Mouse (Mus musculus) left cerebral cortex, postnatal 25 days (tissue): ENCODE measurements at regions not wholly inside any gene's neighbourhood (a gene's known extent, or its start where the extent isn't known, plus 50 kb on each side); places are given as distances from the start of the nearest gene placed in this dataset.
A peak's percentile ranks its signal among the peaks of the same experiment; 100 is the strongest.
"Not testable (repeated sequence)": the region's sequence is repeated elsewhere in the genome, so short reads cannot be mapped to it uniquely, and the experiment has no call there.

Experiments used
- DNase-seq, 2 experiments: peaks; one replicate each; pipeline ENCODE4 v3.0.0; 2022; ENCODE audit warnings: low spot score in 2 of 2, mixed read lengths in 1 of 2
- intact Hi-C: fragments of 180-260 bp; cut with DNase I; formaldehyde crosslinking; loops from one replicate; pipeline ENCODE4 v1.15.1; 2025

DNA sequence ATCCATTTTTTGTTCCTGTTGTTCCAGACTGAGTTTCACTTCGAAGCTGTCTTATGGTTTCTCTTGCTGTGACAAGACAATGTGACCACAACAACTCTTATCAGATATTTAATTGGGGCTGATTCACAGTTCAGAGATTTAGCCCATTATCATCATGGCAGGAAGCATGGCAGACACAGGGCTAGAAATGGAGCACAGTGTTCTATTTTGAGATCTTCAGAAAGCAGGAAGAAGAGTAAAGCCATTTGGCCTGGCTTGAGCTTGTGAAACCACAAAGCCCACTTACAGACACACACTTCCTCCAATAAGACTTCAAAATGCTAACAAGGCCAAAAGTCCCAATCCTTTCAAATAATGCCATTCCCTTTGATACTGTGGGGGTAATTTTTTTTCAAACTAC, 670.4 kb upstream of the Cdh12 start:
- DNase-seq = no peak
- intact Hi-C loops = no loop called here

DNA sequence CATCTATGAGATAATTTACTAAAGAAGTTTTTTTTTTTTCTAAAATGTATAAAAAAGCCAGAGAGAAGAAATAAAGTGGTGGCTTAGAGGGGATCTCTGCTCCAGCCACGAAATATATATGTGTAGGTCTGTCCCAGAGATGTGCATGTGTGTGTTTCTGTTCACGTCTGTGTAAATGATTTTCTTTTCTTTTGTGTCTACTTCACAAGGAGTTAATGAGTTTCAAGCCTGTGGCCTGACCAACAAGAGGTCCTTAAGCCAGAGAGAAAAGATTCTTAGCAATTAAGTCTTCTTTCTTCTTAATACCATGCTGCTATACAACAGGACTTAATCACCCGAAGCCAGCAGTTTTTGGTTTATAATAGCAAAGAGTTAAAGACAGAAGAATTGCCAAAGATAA, 665.2 kb upstream of the Cdh12 start:
- DNase-seq = no peak
- intact Hi-C loops = no loop called here

DNA sequence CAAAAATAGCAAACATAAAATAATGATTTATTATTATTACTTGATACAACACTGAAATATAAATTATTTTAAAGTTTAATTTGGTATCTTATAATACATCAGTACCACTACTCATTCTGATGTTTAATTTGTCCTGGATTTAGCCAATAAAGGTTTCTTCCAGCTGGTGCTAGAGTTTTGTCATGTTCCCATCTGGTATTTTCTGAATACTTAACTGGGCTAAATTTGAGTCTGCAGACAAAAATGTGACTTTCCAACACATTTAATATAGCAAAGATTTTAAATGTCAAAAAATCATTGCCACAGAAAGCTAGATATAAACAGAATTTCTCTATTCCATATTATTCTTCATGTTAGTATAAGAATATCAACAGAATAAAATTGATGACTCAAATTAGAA, 642.1 kb upstream of the Cdh12 start:
- peak in 1 of 2 experiments; percentile 57 for DNase-seq

DNA sequence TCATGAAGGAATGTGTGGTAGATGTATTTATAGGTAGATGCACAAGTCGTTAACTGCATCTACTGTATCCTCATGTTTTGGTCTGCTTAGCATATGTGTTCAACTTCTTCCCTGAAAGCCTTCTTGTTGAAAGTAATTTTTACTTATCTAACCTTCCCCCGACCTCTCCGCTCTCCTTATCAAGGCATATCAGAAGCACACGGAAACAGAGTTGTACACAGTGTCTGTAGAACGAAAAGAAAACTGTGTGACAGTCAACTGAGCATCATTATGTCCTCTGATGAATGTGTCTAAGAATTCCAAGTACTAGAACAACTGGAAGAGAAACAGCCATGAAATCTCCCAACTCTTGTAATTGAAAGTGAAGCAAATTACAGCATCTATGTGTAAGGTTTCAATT, 635.4 kb upstream of the Cdh12 start:
- intact Hi-C loops = no loop called here
- no peak for DNase-seq

More for the DNA sequence above, 642.1 kb upstream of the Cdh12 start:
- intact Hi-C loops = loop anchor here (5.0 kb wide), 1 partner anchor 120 kb away; no protein-coding TSS in a partner anchor

DNA sequence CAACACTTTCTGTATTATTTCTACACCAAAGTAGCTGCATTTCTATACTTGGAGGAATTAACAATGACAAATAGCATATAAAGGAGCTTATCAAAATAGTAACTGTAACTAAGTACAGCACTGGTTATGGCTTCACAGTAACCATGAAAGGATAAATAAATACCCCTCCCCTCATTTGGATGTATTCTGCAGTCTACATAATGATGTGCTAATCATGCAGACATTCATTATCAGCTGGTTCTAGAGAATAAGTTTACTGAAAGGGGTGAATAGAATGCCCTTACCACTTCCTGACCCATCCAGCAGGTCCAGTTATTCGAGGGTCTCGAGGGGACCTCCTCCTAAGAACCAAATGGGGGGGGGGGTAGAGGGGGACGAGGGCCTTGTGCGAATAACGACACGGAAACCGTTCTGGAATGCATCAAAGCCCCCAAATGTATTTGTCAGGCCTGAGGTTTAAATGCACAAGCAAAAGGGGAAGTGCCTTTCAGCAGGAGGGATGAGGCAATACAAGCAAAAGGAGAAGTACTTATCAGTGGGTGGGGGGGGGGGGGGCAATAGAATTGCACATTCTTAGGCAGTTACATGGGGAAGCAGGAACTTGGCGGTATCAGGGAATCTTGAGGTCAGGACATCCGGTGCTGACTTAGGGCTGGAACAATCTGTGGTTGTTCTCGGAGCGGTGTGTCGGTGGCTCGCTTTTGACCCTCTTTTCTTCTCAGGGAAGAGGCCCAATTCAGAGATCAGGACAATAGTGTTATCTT, 592.0 kb upstream of the Cdh12 start:
- intact Hi-C loops = not testable (repeated sequence)
- peak in 1 of 2 experiments; percentile 20 for DNase-seq

DNA sequence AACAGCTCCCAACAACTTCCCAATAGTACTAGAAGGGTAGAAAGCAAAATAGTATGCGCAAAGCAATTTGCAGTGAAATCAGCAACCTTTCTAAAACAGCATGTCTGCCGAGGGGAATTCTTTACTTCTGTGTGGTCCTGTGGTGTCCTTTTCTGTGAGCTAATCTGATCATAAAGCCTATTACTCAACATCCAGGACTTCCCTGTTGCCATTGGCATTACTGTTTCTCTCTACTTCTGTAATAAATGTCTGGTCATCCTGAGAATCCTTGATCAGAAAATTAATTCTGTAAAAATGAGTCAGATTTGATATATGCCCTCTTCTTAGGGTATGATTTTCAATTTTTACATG, 591.4 kb upstream of the Cdh12 start:
- DNase-seq = no peak
- intact Hi-C loops = no loop called here

DNA sequence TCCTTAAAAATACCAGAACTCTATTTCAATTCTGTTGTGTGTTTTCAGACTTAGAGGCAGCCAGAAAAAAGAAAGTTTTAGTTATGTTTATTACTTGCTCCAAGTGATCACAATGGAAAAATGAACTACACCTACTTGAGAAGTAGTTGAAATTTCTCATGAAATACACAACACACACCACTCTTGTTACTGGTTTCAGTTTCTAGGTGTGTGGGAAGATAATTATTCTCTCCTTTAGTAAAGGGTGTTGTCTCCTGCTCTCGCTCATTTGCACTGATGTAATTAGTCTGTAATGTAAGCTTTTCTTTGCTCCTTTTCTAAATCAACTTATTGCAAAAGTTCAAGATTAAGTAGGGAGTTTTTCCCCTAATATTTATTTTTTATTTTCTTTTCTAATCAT, 590.4 kb upstream of the Cdh12 start:
- intact Hi-C loops = no loop called here
- no peak for DNase-seq

DNA sequence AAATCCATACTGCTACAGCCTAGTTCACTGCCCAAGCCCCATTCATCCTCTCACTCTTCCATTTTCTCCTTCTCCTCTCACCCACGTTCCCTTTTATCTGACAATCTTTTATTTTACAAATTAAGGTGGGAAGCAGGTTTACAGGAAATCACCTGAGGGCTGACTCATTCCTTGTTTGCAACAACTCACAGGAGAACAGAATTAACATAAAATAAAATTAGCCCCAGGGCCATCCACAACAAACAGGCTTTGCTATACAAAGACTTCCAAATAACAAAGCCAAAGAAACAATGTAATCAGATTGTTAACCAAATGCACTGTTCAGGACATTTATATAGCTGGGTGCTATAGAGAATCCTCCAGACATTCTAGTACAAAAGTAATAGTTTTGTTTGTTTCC, 585.1 kb upstream of the Cdh12 start:
- intact Hi-C loops = no loop called here
- DNase-seq = no peak

DNA sequence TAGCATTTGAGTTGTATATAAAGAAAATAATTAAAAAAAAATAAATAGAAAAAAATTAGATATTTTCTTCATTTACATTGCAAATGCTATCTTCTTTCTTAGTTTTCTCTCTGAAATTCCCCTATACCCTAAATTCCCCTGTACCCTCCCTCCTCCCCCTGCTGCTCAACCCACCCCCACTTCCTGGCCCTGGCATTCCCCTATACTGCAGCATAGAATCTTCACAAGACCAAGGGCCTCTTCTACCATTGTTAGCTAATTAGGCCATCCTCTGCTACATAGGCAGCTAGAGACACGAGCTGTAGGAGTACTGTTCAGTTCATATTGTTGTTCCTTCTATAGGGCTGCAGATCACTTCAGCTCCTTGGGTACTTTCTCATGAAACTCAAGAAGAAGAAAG, 582.5 kb upstream of the Cdh12 start:
- DNase-seq = no peak
- intact Hi-C loops = no loop called here

DNA sequence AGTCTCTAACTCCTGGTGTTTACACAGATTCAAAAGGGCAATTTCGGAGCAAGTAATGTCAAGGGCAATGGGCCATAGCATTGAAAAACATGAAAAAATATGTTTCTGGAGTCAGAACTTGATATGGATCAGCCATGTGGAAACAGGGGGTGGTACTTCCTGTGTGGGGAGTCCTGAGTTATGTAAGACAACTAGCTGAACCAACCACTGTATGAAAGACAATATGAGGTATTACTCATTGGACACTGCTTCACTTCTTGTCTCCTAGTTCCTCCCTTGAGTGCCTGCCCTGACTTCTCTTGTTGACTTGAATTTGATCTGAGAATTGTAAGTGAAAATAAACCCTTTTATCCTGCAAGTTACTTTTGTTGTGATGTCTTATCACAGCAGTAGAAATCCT, 580.0 kb upstream of the Cdh12 start:
- DNase-seq = no peak
- intact Hi-C loops = no loop called here

DNA sequence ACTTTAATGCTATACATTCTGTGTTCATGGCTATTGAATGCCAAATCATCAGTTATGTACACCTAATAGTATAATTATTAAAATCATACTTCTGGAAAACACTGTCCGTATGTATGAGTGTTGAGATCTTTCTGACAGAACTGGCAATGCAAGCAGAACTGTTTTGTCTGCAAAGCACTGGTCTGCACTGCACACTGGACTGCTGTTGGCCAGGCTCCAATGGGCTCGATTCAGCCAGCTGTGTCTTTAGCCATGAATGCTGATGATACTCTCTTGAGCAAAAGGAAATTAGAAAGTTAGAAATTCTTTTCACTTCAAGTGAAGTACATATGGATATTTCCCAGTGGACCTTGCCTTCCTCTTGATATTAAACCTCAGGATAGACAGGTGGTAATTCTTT, 576.5 kb upstream of the Cdh12 start:
- intact Hi-C loops = no loop called here
- DNase-seq = no peak
